Mouse (Mus musculus): Measurements from ENCODE around the gene Diras2. TPM values are rescaled to one million over a fixed set of nuclear protein-coding genes. Genes with fewer than 3 reads are reported as not detected.

The Diras2 gene
- polyA plus RNA-seq, 1 experiment from 2014 or later, result 0.72 TPM

DNA sequence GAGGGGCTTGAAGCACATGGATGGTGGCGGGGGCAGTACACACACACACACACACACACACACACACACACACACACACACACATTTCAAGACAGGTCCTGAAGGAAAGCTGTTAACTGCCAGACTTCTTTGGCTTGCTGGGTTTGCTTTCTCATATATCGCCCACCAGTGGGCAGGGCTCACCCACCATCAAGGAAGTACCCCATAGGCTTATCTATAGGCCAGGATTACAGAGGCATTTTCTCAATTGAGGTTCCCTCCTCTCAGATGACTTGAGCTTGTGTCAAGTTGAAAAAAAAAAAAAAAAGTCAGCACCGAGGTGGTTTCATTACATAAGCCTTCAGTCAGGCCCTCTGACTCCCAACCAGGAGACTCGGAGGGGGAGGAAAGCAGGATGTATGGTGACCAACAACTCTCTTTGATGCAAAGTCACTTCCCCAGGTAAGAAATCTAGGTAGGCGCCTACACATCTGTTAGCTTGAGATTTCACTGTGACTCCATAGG lies 19.7 kb upstream of the Diras2 start:
- Histone ChIP-seq H3K27me3 (ENCODE audit: control insufficient read depth, insufficient read depth, low read length) (no peaks in the 10 kb centered on the region), H3K9me3 (ENCODE audit: control insufficient read depth, low read length) (no peaks in the 10 kb centered on the region), H3K27ac (replicated peaks in 1 of 2; ENCODE audit: control insufficient read depth in 1 of 2, insufficient read depth in 1 of 2, low read depth in 2 of 2, low read length in 2 of 2) (no peak overlapping the region), H3K4me1 (ENCODE audit: control insufficient read depth in 2 of 2, insufficient read depth in 2 of 2, low read length in 2 of 2) (no peaks in the 10 kb centered on the region), H3K4me3 (ENCODE audit: control insufficient read depth in 1 of 2, insufficient read depth in 1 of 2, low read depth in 1 of 2, low read length in 2 of 2) (no peak overlapping the region), H3K36me3 (ENCODE audit: control insufficient read depth, insufficient read depth, low read length) (no peaks in the 10 kb centered on the region), H3K9ac (ENCODE audit: low read length) (no peak overlapping the region), H3K4me2 (ENCODE audit: low read length) (no peak overlapping the region)
- no peak for ATAC-seq (ENCODE audit: insufficient number of reproducible peaks, insufficient read depth, low FRiP score, low read depth)
- 67% methylated on average over 5 of the region's 5 CpGs for WGBS

DNA sequence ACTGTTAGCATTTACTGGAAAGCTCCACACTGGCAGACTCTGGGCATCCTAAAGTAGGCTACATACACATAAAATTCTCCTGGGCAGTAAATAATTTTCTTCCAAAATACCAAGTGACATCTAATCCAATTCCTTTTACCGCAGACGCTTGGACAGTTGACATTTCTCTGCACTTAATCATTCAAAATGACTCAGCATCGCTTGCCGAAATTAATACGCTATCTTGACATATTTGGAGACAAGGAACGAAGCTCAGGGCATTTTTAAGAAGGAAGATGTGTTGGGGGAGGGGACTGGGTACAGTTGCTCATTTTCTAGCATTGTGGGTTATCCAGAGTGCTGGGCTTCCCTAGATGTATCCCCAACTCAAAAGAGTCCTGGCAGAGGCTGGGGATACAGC lies 15.2 kb upstream of the Diras2 start:
- Histone ChIP-seq H3K27me3 (ENCODE audit: control insufficient read depth, insufficient read depth, low read length) (no peaks in the 10 kb centered on the region), H3K4me1 (ENCODE audit: control insufficient read depth in 2 of 2, insufficient read depth in 2 of 2, low read length in 2 of 2) (no peaks in the 10 kb centered on the region), H3K27ac (replicated peaks in 1 of 2; ENCODE audit: control insufficient read depth in 1 of 2, insufficient read depth in 1 of 2, low read depth in 2 of 2, low read length in 2 of 2) (no peak overlapping the region), H3K9ac (ENCODE audit: low read length) (no peak overlapping the region), H3K36me3 (ENCODE audit: control insufficient read depth, insufficient read depth, low read length) (no peaks in the 10 kb centered on the region), H3K9me3 (ENCODE audit: control insufficient read depth, low read length) (no peaks in the 10 kb centered on the region), H3K4me2 (ENCODE audit: low read length) (no peak overlapping the region), H3K4me3 (ENCODE audit: control insufficient read depth in 1 of 2, insufficient read depth in 1 of 2, low read depth in 1 of 2, low read length in 2 of 2) (no peak overlapping the region)
- 74% methylated on average over 6 of the region's 6 CpGs for WGBS
- no peak for ATAC-seq (ENCODE audit: insufficient number of reproducible peaks, insufficient read depth, low FRiP score, low read depth)

DNA sequence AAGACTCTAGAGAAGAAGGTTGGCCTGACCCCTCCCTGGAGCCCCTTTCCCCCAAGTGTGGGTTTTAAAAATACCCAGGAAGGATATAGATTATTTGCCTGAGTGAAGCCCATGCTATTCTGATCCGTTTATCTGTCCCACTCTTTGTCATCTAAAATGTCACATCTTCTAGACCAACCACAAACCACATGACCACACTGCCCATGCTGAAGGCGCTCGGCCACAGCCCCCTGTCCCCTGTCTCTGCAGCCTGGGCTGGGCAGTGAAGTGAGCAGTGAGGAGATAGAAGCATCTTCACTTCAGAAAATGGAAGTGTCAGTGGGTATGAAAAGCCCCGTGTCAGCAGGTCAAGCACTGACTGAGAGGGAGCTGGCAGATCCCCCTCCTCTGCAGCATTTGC lies 11.6 kb upstream of the Diras2 start:
- Histone ChIP-seq H3K9me3 (ENCODE audit: control insufficient read depth, low read length) (no peaks in the 10 kb centered on the region), H3K4me3 (ENCODE audit: control insufficient read depth in 1 of 2, insufficient read depth in 1 of 2, low read depth in 1 of 2, low read length in 2 of 2) (no peak overlapping the region), H3K27me3 (ENCODE audit: control insufficient read depth, insufficient read depth, low read length) (no peaks in the 10 kb centered on the region), H3K36me3 (ENCODE audit: control insufficient read depth, insufficient read depth, low read length) (no peaks in the 10 kb centered on the region), H3K9ac (ENCODE audit: low read length) (no peak overlapping the region), H3K27ac (replicated peaks in 1 of 2; ENCODE audit: control insufficient read depth in 1 of 2, insufficient read depth in 1 of 2, low read depth in 2 of 2, low read length in 2 of 2) (no peak overlapping the region), H3K4me1 (ENCODE audit: control insufficient read depth in 2 of 2, insufficient read depth in 2 of 2, low read length in 2 of 2) (no peaks in the 10 kb centered on the region), H3K4me2 (ENCODE audit: low read length) (no peak overlapping the region)
- 51% methylated on average over 4 of the region's 4 CpGs for WGBS
- no peak for ATAC-seq (ENCODE audit: insufficient number of reproducible peaks, insufficient read depth, low FRiP score, low read depth)

DNA sequence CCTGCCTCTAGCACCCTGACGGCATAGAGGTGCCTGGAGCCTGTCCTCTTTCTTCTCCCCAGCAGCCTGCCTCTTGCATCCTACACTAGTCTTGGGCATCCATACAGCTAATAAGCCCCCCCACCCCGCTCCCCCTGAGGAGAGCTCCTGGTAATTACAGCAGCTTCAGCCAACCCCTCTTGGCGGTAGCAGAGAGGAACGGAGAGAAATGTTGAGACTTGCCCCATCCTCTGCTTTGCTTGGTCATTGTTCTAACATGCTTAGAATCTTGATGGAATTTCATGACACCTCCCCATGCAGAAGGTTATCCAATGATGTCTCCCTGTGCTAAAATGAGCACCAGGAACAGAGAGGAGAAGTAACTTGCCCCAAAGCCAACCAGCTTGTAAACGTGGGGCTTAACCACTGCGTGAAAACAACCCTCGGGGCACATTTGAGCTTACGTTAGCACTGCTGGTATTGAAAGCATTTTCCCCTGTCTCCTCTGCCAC lies 11.0 kb upstream of the Diras2 start:
- H3K36me3 ChIP-seq (ENCODE audit: control insufficient read depth, insufficient read depth, low read length), result no peaks in the 10 kb centered on the region
- no peaks in the 10 kb centered on the region for H3K9me3 ChIP-seq (ENCODE audit: control insufficient read depth, low read length)
- no peak for ATAC-seq (ENCODE audit: insufficient number of reproducible peaks, insufficient read depth, low FRiP score, low read depth)
- H3K4me3 ChIP-seq (ENCODE audit: control insufficient read depth in 1 of 2, insufficient read depth in 1 of 2, low read depth in 1 of 2, low read length in 2 of 2), result no peak overlapping the region
- 75% methylated on average over 8 of the region's 8 CpGs for WGBS
- no peaks in the 10 kb centered on the region for H3K4me1 ChIP-seq (ENCODE audit: control insufficient read depth in 2 of 2, insufficient read depth in 2 of 2, low read length in 2 of 2)
- no peaks in the 10 kb centered on the region for H3K27me3 ChIP-seq (ENCODE audit: control insufficient read depth, insufficient read depth, low read length)
- no peak overlapping the region for H3K27ac ChIP-seq (replicated peaks in 1 of 2; ENCODE audit: control insufficient read depth in 1 of 2, insufficient read depth in 1 of 2, low read depth in 2 of 2, low read length in 2 of 2)
- H3K4me2 ChIP-seq (ENCODE audit: low read length), result no peak overlapping the region
- H3K9ac ChIP-seq (ENCODE audit: low read length), result no peak overlapping the region

DNA sequence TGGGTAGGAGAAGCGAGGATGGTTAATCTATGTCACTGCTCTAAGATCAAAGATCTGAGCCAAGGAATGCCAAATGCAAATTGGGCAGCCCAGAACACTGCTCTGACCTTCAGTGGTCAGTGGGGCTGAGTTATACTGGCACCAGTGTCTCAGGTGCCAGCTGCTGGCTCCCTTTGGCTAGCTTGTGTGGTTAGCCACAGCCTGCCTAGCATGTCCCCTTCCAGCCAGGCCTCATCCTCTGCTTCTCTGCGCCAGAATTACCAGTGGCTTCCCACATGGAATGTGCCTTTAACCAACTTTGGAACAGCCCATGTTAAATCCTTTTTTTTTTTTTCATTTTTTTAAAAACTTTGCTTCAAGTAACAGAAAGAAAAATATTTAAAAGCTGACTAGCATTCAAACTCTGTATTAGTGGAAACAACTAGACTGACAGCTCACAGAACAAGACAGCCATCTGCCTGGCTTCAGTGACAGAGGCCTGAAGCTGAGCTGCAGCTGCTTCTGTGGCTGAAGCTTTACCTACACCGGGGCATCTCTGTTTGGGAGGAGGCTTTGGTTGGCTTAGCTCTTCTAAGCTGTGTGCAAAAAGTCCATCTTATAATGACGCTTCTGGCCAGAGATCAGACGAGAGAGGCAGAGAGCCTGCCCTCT lies 10.4 kb upstream of the Diras2 start:
- H3K4me3 ChIP-seq (ENCODE audit: control insufficient read depth in 1 of 2, insufficient read depth in 1 of 2, low read depth in 1 of 2, low read length in 2 of 2), result no peak overlapping the region
- H3K9me3 ChIP-seq (ENCODE audit: control insufficient read depth, low read length), result no peaks in the 10 kb centered on the region
- no peak for ATAC-seq (ENCODE audit: insufficient number of reproducible peaks, insufficient read depth, low FRiP score, low read depth)
- H3K9ac ChIP-seq (ENCODE audit: low read length), result no peak overlapping the region
- no peaks in the 10 kb centered on the region for H3K36me3 ChIP-seq (ENCODE audit: control insufficient read depth, insufficient read depth, low read length)
- H3K4me2 ChIP-seq (ENCODE audit: low read length), result no peak overlapping the region
- H3K27ac ChIP-seq (replicated peaks in 1 of 2; ENCODE audit: control insufficient read depth in 1 of 2, insufficient read depth in 1 of 2, low read depth in 2 of 2, low read length in 2 of 2), result no peak overlapping the region
- no peaks in the 10 kb centered on the region for H3K4me1 ChIP-seq (ENCODE audit: control insufficient read depth in 2 of 2, insufficient read depth in 2 of 2, low read length in 2 of 2)
- WGBS, result 72% methylated on average over 5 of the region's 5 CpGs
- H3K27me3 ChIP-seq (ENCODE audit: control insufficient read depth, insufficient read depth, low read length), result no peaks in the 10 kb centered on the region

DNA sequence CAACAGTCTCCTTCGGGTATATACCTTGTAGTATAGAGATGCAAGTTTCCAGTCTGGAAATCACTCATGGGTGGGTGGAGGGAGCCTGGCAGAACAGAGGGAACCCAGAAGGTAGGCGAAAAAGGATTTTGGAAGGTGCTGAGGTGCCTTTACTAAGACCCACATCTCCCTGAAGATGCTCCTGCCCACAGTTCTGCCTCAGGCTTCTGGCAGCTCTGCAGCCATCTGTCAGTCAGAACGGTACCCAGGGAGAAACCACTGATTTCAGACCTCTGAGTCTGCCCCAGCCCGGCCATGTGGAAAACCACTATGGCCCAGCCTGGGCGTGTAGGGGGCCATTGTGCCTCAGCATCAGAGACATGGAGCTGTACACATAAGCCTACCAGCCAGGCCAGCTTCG lies 8.4 kb upstream of the Diras2 start:
- 81% methylated on average over 6 of the region's 6 CpGs for WGBS
- Histone ChIP-seq H3K4me2 (ENCODE audit: low read length) (no peak overlapping the region), H3K4me3 (ENCODE audit: control insufficient read depth in 1 of 2, insufficient read depth in 1 of 2, low read depth in 1 of 2, low read length in 2 of 2) (no peak overlapping the region), H3K9me3 (ENCODE audit: control insufficient read depth, low read length) (no peaks in the 10 kb centered on the region), H3K9ac (ENCODE audit: low read length) (no peak overlapping the region), H3K27ac (replicated peaks in 1 of 2; ENCODE audit: control insufficient read depth in 1 of 2, insufficient read depth in 1 of 2, low read depth in 2 of 2, low read length in 2 of 2) (no peak overlapping the region), H3K4me1 (ENCODE audit: control insufficient read depth in 2 of 2, insufficient read depth in 2 of 2, low read length in 2 of 2) (peaks cover 0 to 3% of the 10 kb centered on the region in 2 experiments; a peak in 1 of 4 replicates), H3K27me3 (ENCODE audit: control insufficient read depth, insufficient read depth, low read length) (no peaks in the 10 kb centered on the region), H3K36me3 (ENCODE audit: control insufficient read depth, insufficient read depth, low read length) (no peaks in the 10 kb centered on the region)
- ATAC-seq (ENCODE audit: insufficient number of reproducible peaks, insufficient read depth, low FRiP score, low read depth), result no peak

DNA sequence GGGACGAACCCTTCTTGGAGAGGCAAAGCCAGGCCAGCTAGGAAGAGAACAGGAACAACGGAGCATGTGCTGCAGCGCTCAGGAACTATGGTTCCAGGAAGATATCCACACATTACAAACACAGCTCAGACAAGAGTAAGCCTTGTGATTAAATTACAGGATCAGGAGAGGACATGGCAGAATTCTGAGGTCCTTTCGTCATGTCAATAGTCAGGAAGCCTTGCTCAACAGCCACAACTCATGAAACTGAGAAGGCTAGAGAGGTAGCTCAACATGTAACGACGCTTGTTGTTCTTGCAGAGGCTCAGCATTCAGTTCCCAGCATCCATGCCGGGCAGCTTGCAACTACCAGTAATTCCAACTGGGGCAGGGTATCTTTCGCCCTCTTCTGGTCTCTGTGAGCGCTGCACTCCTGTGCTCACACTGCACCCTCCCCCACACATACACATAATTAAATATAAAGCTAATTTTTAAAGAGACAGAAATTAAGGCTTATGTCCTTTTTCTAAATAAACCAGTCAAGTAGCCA lies 7.6 kb upstream of the Diras2 start:
- ATAC-seq (ENCODE audit: insufficient number of reproducible peaks, insufficient read depth, low FRiP score, low read depth), result no peak
- no peaks in the 10 kb centered on the region for H3K36me3 ChIP-seq (ENCODE audit: control insufficient read depth, insufficient read depth, low read length)
- 90% methylated on average over 9 of the region's 9 CpGs for WGBS
- no peak overlapping the region for H3K27ac ChIP-seq (replicated peaks in 1 of 2; ENCODE audit: control insufficient read depth in 1 of 2, insufficient read depth in 1 of 2, low read depth in 2 of 2, low read length in 2 of 2)
- peaks cover 0 to 3% of the 10 kb centered on the region in 2 experiments; a peak in 1 of 4 replicates for H3K4me1 ChIP-seq (ENCODE audit: control insufficient read depth in 2 of 2, insufficient read depth in 2 of 2, low read length in 2 of 2)
- H3K4me2 ChIP-seq (ENCODE audit: low read length), result no peak overlapping the region
- H3K27me3 ChIP-seq (ENCODE audit: control insufficient read depth, insufficient read depth, low read length), result no peaks in the 10 kb centered on the region
- no peak overlapping the region for H3K4me3 ChIP-seq (ENCODE audit: control insufficient read depth in 1 of 2, insufficient read depth in 1 of 2, low read depth in 1 of 2, low read length in 2 of 2)
- H3K9me3 ChIP-seq (ENCODE audit: control insufficient read depth, low read length), result no peaks in the 10 kb centered on the region
- H3K9ac ChIP-seq (ENCODE audit: low read length), result no peak overlapping the region

Data from heart, embryonic 14.5 days (tissue).